Mouse (Mus musculus) skeletal muscle tissue, adult 2 months (tissue): ENCODE measurements around the gene Azin2.

Experiments used
- DNase-seq: peaks from one replicate; pipeline ENCODE4 v3.0.0-alpha.2; 2012; ENCODE audit warnings: low read depth, low spot score

Azin2 gene

GRCm38 (mm10) chr4:128978634-128979033 is 16.4 kb upstream of the Azin2 start:
- DNase-seq, result no peak

GRCm38 (mm10) chr4:128977217-128977616 is 15.0 kb upstream of the Azin2 start:
- DNase-seq, result no peak

DNA sequence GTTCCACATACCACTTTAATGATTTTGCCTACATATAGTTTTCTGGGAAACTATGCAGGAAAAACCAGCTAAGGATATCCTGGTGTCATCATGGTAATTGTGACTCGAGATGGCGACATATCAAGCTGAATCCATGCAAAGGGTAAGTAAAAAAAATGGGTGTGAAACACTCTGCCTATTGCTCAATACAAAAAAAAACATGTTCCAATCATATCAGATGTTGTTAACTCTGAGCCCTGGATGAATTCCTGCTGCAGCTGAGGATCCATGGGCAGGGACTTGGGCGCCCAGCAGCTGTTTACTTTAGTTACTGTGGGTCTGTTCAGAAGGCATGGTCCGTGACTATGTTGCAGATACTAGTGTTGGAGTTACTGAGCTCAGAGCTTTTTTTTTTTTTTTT is 14.3 kb upstream of the Azin2 start:
- DNase-seq, result no peak

DNA sequence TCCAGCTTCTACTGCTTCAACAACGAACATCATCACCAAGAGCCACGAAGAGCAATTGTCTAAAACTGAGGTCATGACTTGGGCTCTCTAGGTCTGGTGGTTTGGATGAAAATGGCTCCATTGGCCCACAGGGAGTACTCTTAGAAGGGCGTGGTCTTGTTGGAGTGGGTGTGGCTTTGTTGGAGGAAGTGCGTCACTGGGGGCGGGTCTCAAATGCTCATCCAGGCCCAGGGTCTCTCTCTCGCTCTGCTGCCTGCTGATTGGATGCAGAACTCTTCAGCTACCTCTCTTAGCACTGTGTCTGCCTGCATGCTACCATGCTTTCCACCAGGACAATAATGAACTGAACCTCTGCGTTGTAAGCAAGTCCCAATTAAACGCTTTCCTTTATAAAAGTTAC is 12.4 kb upstream of the Azin2 start:
- DNase-seq, result no peak

GRCm38 (mm10) chr4:128971065-128971694 is 8.9 kb upstream of the Azin2 start:
- peak; percentile 55 for DNase-seq

DNA sequence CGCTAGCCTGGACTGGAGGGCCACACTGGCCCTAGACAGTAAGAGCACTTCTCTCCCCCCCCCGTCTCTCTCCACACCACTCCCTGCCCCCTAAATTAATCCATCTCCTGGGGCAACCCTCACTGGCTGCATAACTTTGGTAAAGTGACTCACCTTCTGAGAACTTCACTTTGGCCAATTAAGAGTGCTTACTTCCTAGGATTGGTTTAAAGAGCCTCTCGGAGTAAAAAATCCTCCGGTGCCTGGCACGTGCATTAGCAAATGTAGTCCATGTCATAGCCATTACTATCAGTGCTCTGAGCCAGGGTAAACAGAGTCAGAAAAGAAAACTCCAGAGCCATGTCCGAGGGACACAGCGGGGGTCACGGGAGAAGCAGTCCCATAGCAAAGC is 8.2 kb upstream of the Azin2 start:
- DNase-seq, result no peak

GRCm38 (mm10) chr4:128969607-128970416 is 7.6 kb upstream of the Azin2 start:
- no peak for DNase-seq

- no peak for DNase-seq
Observed at GRCm38 (mm10) chr4:128969081-128969480, 6.8 kb upstream of the Azin2 start.

GRCm38 (mm10) chr4:128966751-128967150 is 4.5 kb upstream of the Azin2 start:
- DNase-seq, result no peak

- no peak for DNase-seq
Observed at GRCm38 (mm10) chr4:128962926-128963290, 666 bp upstream of the Azin2 start.

- no peak for DNase-seq
Observed at GRCm38 (mm10) chr4:128961301-128962028, 777 bp downstream of the Azin2 start.

DNA sequence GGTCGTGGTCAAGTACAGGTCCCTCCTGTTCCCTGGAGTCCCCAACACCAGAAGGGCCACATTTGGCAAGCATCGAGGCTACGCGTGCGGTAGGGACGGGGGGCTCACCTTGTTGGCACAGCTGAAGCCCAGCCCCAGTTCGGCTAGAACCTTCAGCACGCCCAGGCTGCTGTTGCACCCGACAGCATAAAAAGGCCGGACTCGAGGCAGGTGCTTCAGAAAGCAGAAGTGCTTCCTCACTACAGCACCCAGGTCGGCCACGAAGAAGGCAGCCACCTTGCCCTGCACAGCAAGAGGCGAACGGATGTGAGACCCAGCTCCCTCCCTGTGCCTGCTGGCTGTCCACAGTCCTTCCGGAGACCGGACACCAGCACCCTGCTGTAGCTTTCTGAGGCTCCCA is 2.6 kb downstream of the Azin2 start:
- no peak for DNase-seq

DNA sequence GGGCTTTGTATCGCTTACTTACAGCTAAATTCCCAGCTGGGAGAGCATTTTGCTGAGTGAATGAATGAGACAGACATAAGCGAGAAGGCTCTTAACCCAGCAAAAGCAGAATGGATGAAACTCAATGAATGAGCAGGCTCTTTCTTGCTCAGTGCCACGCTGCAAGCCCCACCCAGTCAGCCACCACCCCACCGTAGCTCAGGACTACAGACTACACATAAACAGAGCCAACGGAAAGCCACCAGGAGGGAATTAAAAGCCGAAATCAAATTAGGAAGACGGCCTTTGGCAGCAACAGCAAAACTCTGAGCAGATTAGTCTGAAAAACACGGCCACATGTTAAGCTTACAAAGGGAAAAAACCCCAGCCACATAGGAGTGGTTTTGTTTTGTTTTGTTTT is 3.4 kb downstream of the Azin2 start:
- no peak for DNase-seq

GRCm38 (mm10) chr4:128958156-128958555 is 4.1 kb downstream of the Azin2 start:
- DNase-seq, result no peak

- no peak for DNase-seq
Observed at GRCm38 (mm10) chr4:128957155-128957911, 4.9 kb downstream of the Azin2 start.

DNA sequence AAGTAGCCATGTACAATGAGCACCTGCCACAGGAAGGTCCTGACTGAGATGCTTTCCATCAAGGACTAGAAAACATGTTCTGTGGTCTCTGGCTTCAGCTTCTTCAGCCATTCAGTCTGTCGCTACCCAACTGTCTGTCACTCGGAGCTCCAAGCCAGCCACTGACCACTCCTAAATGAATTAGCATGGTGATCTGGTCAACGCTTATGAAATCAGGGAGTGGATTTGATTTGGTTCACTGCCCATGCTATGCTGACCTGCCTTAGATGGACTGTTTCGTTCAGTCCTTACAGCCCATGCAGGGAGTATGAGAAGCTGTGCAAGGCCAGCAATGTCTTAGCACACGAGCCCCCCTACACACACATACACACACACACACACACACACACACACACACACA is 8.4 kb downstream of the Azin2 start:
- DNase-seq, result no peak

DNA sequence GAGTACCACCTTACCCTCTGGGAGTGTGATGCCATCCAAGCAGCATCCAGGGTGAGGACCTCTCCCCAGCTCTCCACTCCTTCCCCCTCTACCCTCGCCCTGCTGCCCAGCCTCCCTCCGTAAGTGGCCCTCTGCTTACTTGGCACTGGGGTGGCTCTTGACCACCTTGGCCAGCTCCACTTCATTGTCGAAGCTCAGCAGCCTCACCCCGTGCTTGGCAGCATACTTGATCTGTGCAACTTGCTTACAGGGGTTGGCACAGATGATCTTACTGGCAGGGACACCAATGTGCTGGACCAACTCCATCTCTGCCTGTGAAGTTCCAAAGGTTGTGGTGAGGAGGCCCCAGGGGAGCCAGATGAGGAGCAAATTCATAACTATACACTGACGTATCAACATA is 11.8 kb downstream of the Azin2 start:
- DNase-seq, result peak; percentile 21

GRCm38 (mm10) chr4:128949470-128950005 is 12.7 kb downstream of the Azin2 start:
- no peak for DNase-seq

GRCm38 (mm10) chr4:128948137-128948674 is 14.0 kb downstream of the Azin2 start:
- no peak for DNase-seq

- no peak for DNase-seq
Observed at GRCm38 (mm10) chr4:128947326-128947933, 14.8 kb downstream of the Azin2 start.

GRCm38 (mm10) chr4:128946736-128947135 is 15.5 kb downstream of the Azin2 start:
- DNase-seq, result no peak
